Mouse (Mus musculus): ENCODE measurements at regions not wholly inside any gene's neighbourhood (a gene's known extent, or its start where the extent isn't known, plus 50 kb on each side); places are given as distances from the start of the nearest gene placed in this dataset.

DNA sequence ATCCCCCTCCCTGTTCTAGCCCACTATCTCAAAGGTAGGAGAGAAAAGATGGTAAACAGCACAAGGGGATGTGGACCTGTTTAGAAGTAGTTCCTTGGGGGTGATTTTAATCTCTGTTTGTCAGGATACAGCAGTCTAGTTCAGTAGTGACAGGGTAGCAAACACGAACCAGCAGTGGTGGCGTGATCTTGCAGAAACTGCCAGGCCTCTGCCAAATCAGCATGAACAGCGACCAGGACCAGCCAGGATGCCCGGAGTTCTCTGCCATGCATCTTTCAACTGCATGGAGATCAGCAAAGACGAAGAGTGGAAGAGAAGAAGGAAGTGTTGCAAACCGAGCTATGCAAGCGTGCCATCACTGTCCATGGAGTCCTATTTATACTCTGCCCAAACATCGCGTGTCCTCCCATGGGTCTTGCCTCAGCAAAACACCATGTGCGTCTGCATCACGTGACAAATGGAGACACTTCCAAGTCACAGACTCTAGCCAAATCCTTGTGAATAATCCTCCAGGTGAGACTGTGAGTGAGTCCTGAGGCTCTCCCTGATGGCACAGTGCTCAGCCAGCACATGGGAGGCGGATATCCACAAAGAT lies 155.2 kb upstream of the Cxcr4 start:
- no peak for TF ChIP-seq CTCF (conservative IDR thresholded peaks at IDR 0.05 in 1 of 2, IDR thresholded peaks at IDR 0.05 in 1 of 2; ENCODE audit: low read depth in 2 of 2, low read length in 2 of 2)
- no peak for TF ChIP-seq BHLHE40 (IDR thresholded peaks at IDR 0.05; ENCODE audit: low read depth, low read length)
- no peak for TF ChIP-seq RAD21 (IDR thresholded peaks at IDR 0.05; ENCODE audit: low read depth, low read length)
- TF ChIP-seq TCF12 (IDR thresholded peaks at IDR 0.05; ENCODE audit: low read depth, low read length), result no peak
- TF ChIP-seq KAT2A (IDR thresholded peaks at IDR 0.05; ENCODE audit: insufficient replicate concordance, low read length), result no peak
- no peak for TF ChIP-seq MAX (IDR thresholded peaks at IDR 0.05; ENCODE audit: low read length)
- no peak for TF ChIP-seq MAZ (IDR thresholded peaks at IDR 0.05; ENCODE audit: low read depth, low read length)
- TF ChIP-seq ZMIZ1 (IDR thresholded peaks at IDR 0.05; ENCODE audit: low read depth, low read length), result no peak
- TF ChIP-seq POLR2A (IDR thresholded peaks at IDR 0.05; ENCODE audit: low read depth, low read length), result no peak
- TF ChIP-seq EP300 (IDR thresholded peaks at IDR 0.05; ENCODE audit: low read length), result no peak
- no peak for TF ChIP-seq CHD1 (IDR thresholded peaks at IDR 0.05; ENCODE audit: low read depth, low read length)

All from CH12.LX (cell line).